Mouse (Mus musculus): ENCODE data around the gene Gabbr2. TPM values are rescaled to one million over a fixed set of nuclear protein-coding genes. Genes with fewer than 3 reads are reported as not detected.

The Gabbr2 gene
- polyA plus RNA-seq (2015; fragmentation: Nextera tagmentation; extraction: Ambion mirVana) = 4.0 and 4.8 TPM in 2 replicates

- H3K9ac ChIP-seq = peak within 1 kb of the TSS; percentile 87
- peaks cover 64% of the 10 kb centered on the region for H3K27me3 ChIP-seq
- under 1% methylated on average over 81 of the region's 134 CpGs for WGBS
These were observed at the start of gene Gabbr2 for GRCm38 (mm10) chr4:46991016-46991958. Gene Gabbr2, minus strand, starts transcription at chr4:46991873.

GRCm38 (mm10) chr4:47039586-47039985 lies 47.9 kb upstream of the Gabbr2 start:
- 91% methylated on average over 10 of the region's 10 CpGs for WGBS
- Histone ChIP-seq H3K4me1 (replicated peaks) (peaks cover 16% of the 10 kb centered on the region), H3K4me2 (no peak overlapping the region), H3K27me3 (0 out of 2 replicates have a peak, but pooled peaks cover 5% of the 10 kb centered on the region), H3K4me3 (no peak overlapping the region), H3K9me3 (no peaks in the 10 kb centered on the region), H3K9ac (no peak overlapping the region), H3K36me3 (peaks cover 41% of the 10 kb centered on the region), H3K27ac (no peak overlapping the region)
- no peak for ATAC-seq (ENCODE audit: low FRiP score)

More at GRCm38 (mm10) chr4:46991016-46991958, at the start of gene Gabbr2:
- ATAC-seq (ENCODE audit: low FRiP score) = peak; percentile 79
- peaks cover 46% of the 10 kb centered on the region for H3K4me1 ChIP-seq (replicated peaks)
- H3K27ac ChIP-seq = peak within 1 kb of the TSS; percentile 92
- no peaks in the 10 kb centered on the region for H3K9me3 ChIP-seq
- no peaks in the 10 kb centered on the region for H3K36me3 ChIP-seq
- H3K4me3 ChIP-seq = peak within 1 kb of the TSS; percentile 69
- H3K4me2 ChIP-seq = peak within 1 kb of the TSS; percentile 87

- Histone ChIP-seq H3K36me3 (peaks cover 40% of the 10 kb centered on the region), H3K4me2 (no peak overlapping the region), H3K9ac (no peak overlapping the region), H3K4me1 (replicated peaks) (peaks cover 16% of the 10 kb centered on the region), H3K27me3 (0 out of 2 replicates have a peak, but pooled peaks cover 7% of the 10 kb centered on the region), H3K9me3 (no peaks in the 10 kb centered on the region), H3K27ac (no peak overlapping the region; the same call in 1 of the 2 replicates), H3K4me3 (no peak overlapping the region)
- ATAC-seq (ENCODE audit: low FRiP score) = peak; percentile 61
- WGBS = 20% methylated on average over 5 of the region's 5 CpGs
These were observed 45.6 kb upstream of the Gabbr2 start for GRCm38 (mm10) chr4:47037321-47037657.

- H3K27me3 ChIP-seq = 0 out of 2 replicates have a peak, but pooled peaks cover 7% of the 10 kb centered on the region
- peak; percentile 25; the same call in 1 of the 2 replicates for ATAC-seq (ENCODE audit: low FRiP score)
- no peak overlapping the region for H3K4me2 ChIP-seq
- peaks cover 16% of the 10 kb centered on the region for H3K4me1 ChIP-seq (replicated peaks)
- H3K9ac ChIP-seq = peak overlapping the region; percentile 24; the same call in 1 of the 2 replicates
- no peak overlapping the region for H3K4me3 ChIP-seq
- WGBS = 42% methylated on average over 13 of the region's 13 CpGs
- peaks cover 40% of the 10 kb centered on the region for H3K36me3 ChIP-seq
- peak overlapping the region; percentile 15; the same call in 1 of the 2 replicates for H3K27ac ChIP-seq
- H3K9me3 ChIP-seq = no peaks in the 10 kb centered on the region
These were observed 45.0 kb upstream of the Gabbr2 start for GRCm38 (mm10) chr4:47036486-47037320.

- H3K9ac ChIP-seq = no peak overlapping the region
- 68% methylated on average over 14 of the region's 14 CpGs for WGBS
These were observed 43.9 kb upstream of the Gabbr2 start for GRCm38 (mm10) chr4:47035536-47035935.

GRCm38 (mm10) chr4:47032171-47032570 lies 40.5 kb upstream of the Gabbr2 start:
- ATAC-seq (ENCODE audit: low FRiP score) = no peak
- Histone ChIP-seq H3K4me3 (no peak overlapping the region), H3K4me1 (replicated peaks) (peaks cover 23% of the 10 kb centered on the region), H3K36me3 (peaks cover 33% of the 10 kb centered on the region), H3K9me3 (no peaks in the 10 kb centered on the region), H3K9ac (no peak overlapping the region), H3K27ac (no peak overlapping the region), H3K27me3 (0 out of 2 replicates have a peak, but pooled peaks cover 3% of the 10 kb centered on the region), H3K4me2 (no peak overlapping the region)
- 85% methylated on average over 8 of the region's 8 CpGs for WGBS

More at GRCm38 (mm10) chr4:47035536-47035935, 43.9 kb upstream of the Gabbr2 start:
- ATAC-seq (ENCODE audit: low FRiP score) = 0 out of 2 replicates have a peak, but pooled peaks have one; percentile 15
- no peak overlapping the region for H3K4me2 ChIP-seq
- H3K4me1 ChIP-seq (replicated peaks) = peaks cover 19% of the 10 kb centered on the region
- H3K4me3 ChIP-seq = no peak overlapping the region
- H3K27ac ChIP-seq = no peak overlapping the region
- 0 out of 2 replicates have a peak, but pooled peaks cover 7% of the 10 kb centered on the region for H3K27me3 ChIP-seq
- H3K9me3 ChIP-seq = no peaks in the 10 kb centered on the region
- H3K36me3 ChIP-seq = peaks cover 40% of the 10 kb centered on the region

GRCm38 (mm10) chr4:47028791-47029190 lies 37.1 kb upstream of the Gabbr2 start:
- no peak for ATAC-seq (ENCODE audit: low FRiP score)
- H3K4me1 ChIP-seq (replicated peaks) = peaks cover 7% of the 10 kb centered on the region
- no peak overlapping the region for H3K9ac ChIP-seq
- H3K27me3 ChIP-seq = no peaks in the 10 kb centered on the region
- no peak overlapping the region for H3K4me3 ChIP-seq
- H3K9me3 ChIP-seq = no peaks in the 10 kb centered on the region
- H3K27ac ChIP-seq = no peak overlapping the region
- H3K4me2 ChIP-seq = no peak overlapping the region
- H3K36me3 ChIP-seq = peaks cover 57% of the 10 kb centered on the region
- WGBS = 81% methylated on average over 5 of the region's 5 CpGs

GRCm38 (mm10) chr4:47023949-47024348 lies 32.3 kb upstream of the Gabbr2 start:
- Histone ChIP-seq H3K9ac (no peak overlapping the region), H3K4me3 (no peak overlapping the region), H3K9me3 (no peaks in the 10 kb centered on the region), H3K4me1 (replicated peaks) (no peaks in the 10 kb centered on the region; the same call in 1 of the 2 replicates), H3K36me3 (peaks cover 52% of the 10 kb centered on the region), H3K27ac (no peak overlapping the region), H3K4me2 (no peak overlapping the region), H3K27me3 (no peaks in the 10 kb centered on the region)
- WGBS = 73% methylated on average over 6 of the region's 6 CpGs
- ATAC-seq (ENCODE audit: low FRiP score) = no peak

- Histone ChIP-seq H3K9me3 (no peaks in the 10 kb centered on the region), H3K9ac (no peak overlapping the region), H3K36me3 (peaks cover 49% of the 10 kb centered on the region), H3K4me2 (no peak overlapping the region), H3K4me1 (replicated peaks) (no peaks in the 10 kb centered on the region; the same call in 1 of the 2 replicates), H3K4me3 (no peak overlapping the region), H3K27me3 (no peaks in the 10 kb centered on the region), H3K27ac (no peak overlapping the region)
- ATAC-seq (ENCODE audit: low FRiP score) = no peak
- WGBS = 78% methylated on average over 10 of the region's 10 CpGs
These were observed 31.3 kb upstream of the Gabbr2 start for GRCm38 (mm10) chr4:47022804-47023603.

GRCm38 (mm10) chr4:47020563-47020962 lies 28.9 kb upstream of the Gabbr2 start:
- ATAC-seq (ENCODE audit: low FRiP score) = no peak
- no peak overlapping the region for H3K4me3 ChIP-seq
- H3K9ac ChIP-seq = no peak overlapping the region

GRCm38 (mm10) chr4:47015156-47015555 lies 23.5 kb upstream of the Gabbr2 start:
- peaks cover 26% of the 10 kb centered on the region for H3K4me1 ChIP-seq (replicated peaks)
- WGBS = 65% methylated on average over 3 of the region's 3 CpGs
- ATAC-seq (ENCODE audit: low FRiP score) = no peak

More at GRCm38 (mm10) chr4:47020563-47020962, 28.9 kb upstream of the Gabbr2 start:
- WGBS = 11% methylated on average over 5 of the region's 5 CpGs
- Histone ChIP-seq H3K4me2 (no peak overlapping the region), H3K27me3 (no peaks in the 10 kb centered on the region), H3K4me1 (replicated peaks) (no peaks in the 10 kb centered on the region; the same call in 1 of the 2 replicates), H3K36me3 (peaks cover 42% of the 10 kb centered on the region), H3K27ac (no peak overlapping the region), H3K9me3 (no peaks in the 10 kb centered on the region)

More at GRCm38 (mm10) chr4:47015156-47015555, 23.5 kb upstream of the Gabbr2 start:
- H3K9me3 ChIP-seq = no peaks in the 10 kb centered on the region
- H3K27ac ChIP-seq = no peak overlapping the region
- H3K36me3 ChIP-seq = peaks cover 19% of the 10 kb centered on the region
- no peak overlapping the region for H3K4me3 ChIP-seq
- no peak overlapping the region for H3K4me2 ChIP-seq
- H3K9ac ChIP-seq = no peak overlapping the region
- no peaks in the 10 kb centered on the region for H3K27me3 ChIP-seq
